Mouse (Mus musculus): ENCODE measurements around the gene Stum. TPM values are rescaled to one million over a fixed set of nuclear protein-coding genes. Genes with fewer than 3 reads are reported as not detected.

Gene Stum
- polyA plus RNA-seq, 1 experiment from 2014 or later = 0.07 TPM

- no peak; the same call in 1 of the 2 replicates for TF ChIP-seq CTCF (IDR thresholded peaks at IDR 0.05; ENCODE audit: low read depth)
- TF ChIP-seq EP300 (IDR thresholded peaks at IDR 0.05; ENCODE audit: low read depth) = peak; percentile 41; the same call in 1 of the 2 replicates
- H3K36me3 ChIP-seq (replicated peaks; ENCODE audit: insufficient read depth, low read length) = no peaks in the 10 kb centered on the region
- WGBS (ENCODE audit: insufficient replicate concordance) = 20% methylated on average over 32 of the region's 32 CpGs
- H3K4me1 ChIP-seq (ENCODE audit: insufficient read depth) = peaks cover 51% of the 10 kb centered on the region
- peak overlapping the region; percentile 47 for H3K4me2 ChIP-seq (ENCODE audit: low read depth, low read length)
- no peaks in the 10 kb centered on the region for H3K27me3 ChIP-seq (ENCODE audit: insufficient read depth, low read length)
- H3K9me3 ChIP-seq (ENCODE audit: low read length) = no peaks in the 10 kb centered on the region
- H3K9ac ChIP-seq (replicated peaks) = no peak overlapping the region
- DNase-seq (peak; percentile 65), ATAC-seq (peak; percentile 66)
- peak overlapping the region; percentile 82 for H3K27ac ChIP-seq (ENCODE audit: low read depth)
- no peak overlapping the region for H3K4me3 ChIP-seq (ENCODE audit: low read depth, low read length)
Measured at GRCm38 (mm10) chr1:180403694-180404606, 79.4 kb downstream of the Stum start.

GRCm38 (mm10) chr1:180403357-180403693 is 80.0 kb downstream of the Stum start:
- no peak overlapping the region for H3K9ac ChIP-seq (replicated peaks)
- no peaks in the 10 kb centered on the region for H3K9me3 ChIP-seq (ENCODE audit: low read length)
- peak overlapping the region; percentile 82 for H3K27ac ChIP-seq (ENCODE audit: low read depth)
- no peaks in the 10 kb centered on the region for H3K27me3 ChIP-seq (ENCODE audit: insufficient read depth, low read length)
- H3K4me2 ChIP-seq (ENCODE audit: low read depth, low read length) = peak overlapping the region; percentile 47; the same call in 1 of the 2 replicates
- H3K4me1 ChIP-seq (ENCODE audit: insufficient read depth) = peaks cover 44% of the 10 kb centered on the region
- H3K4me3 ChIP-seq (ENCODE audit: low read depth, low read length) = no peak overlapping the region
- 48% methylated on average over 8 of the region's 8 CpGs for WGBS (ENCODE audit: insufficient replicate concordance)
- H3K36me3 ChIP-seq (replicated peaks; ENCODE audit: insufficient read depth, low read length) = no peaks in the 10 kb centered on the region
- ATAC-seq (no peak; the same call in 1 of the 2 replicates), DNase-seq (no peak)
- TF ChIP-seq EP300 (IDR thresholded peaks at IDR 0.05; ENCODE audit: low read depth) (no peak), CTCF (IDR thresholded peaks at IDR 0.05; ENCODE audit: low read depth) (no peak)

- ATAC-seq (no peak), DNase-seq (no peak)
- Histone ChIP-seq H3K36me3 (replicated peaks; ENCODE audit: insufficient read depth, low read length) (no peaks in the 10 kb centered on the region), H3K9ac (replicated peaks) (no peak overlapping the region), H3K4me1 (ENCODE audit: insufficient read depth) (peaks cover 41% of the 10 kb centered on the region), H3K4me2 (ENCODE audit: low read depth, low read length) (no peak overlapping the region), H3K4me3 (ENCODE audit: low read depth, low read length) (no peak overlapping the region), H3K27me3 (ENCODE audit: insufficient read depth, low read length) (no peaks in the 10 kb centered on the region), H3K9me3 (ENCODE audit: low read length) (no peaks in the 10 kb centered on the region), H3K27ac (ENCODE audit: low read depth) (peak overlapping the region; percentile 82)
- TF ChIP-seq CTCF (IDR thresholded peaks at IDR 0.05; ENCODE audit: low read depth) (no peak), EP300 (IDR thresholded peaks at IDR 0.05; ENCODE audit: low read depth) (no peak)
- 66% methylated on average over 11 of the region's 11 CpGs for WGBS (ENCODE audit: insufficient replicate concordance)
Measured at GRCm38 (mm10) chr1:180402481-180403081, 80.7 kb downstream of the Stum start.

GRCm38 (mm10) chr1:180401725-180402124 is 81.6 kb downstream of the Stum start:
- DNase-seq (peak; percentile 41), ATAC-seq (peak; percentile 40; the same call in 1 of the 2 replicates)
- peaks cover 41% of the 10 kb centered on the region for H3K4me1 ChIP-seq (ENCODE audit: insufficient read depth)
- H3K36me3 ChIP-seq (replicated peaks; ENCODE audit: insufficient read depth, low read length) = no peaks in the 10 kb centered on the region
- WGBS (ENCODE audit: insufficient replicate concordance) = 67% methylated on average over 6 of the region's 6 CpGs
- no peaks in the 10 kb centered on the region for H3K9me3 ChIP-seq (ENCODE audit: low read length)
- peak overlapping the region; percentile 82; the same call in 1 of the 2 replicates for H3K27ac ChIP-seq (ENCODE audit: low read depth)
- H3K4me2 ChIP-seq (ENCODE audit: low read depth, low read length) = no peak overlapping the region
- TF ChIP-seq EP300 (IDR thresholded peaks at IDR 0.05; ENCODE audit: low read depth) = no peak
- no peak for TF ChIP-seq CTCF (IDR thresholded peaks at IDR 0.05; ENCODE audit: low read depth)
- no peak overlapping the region for H3K4me3 ChIP-seq (ENCODE audit: low read depth, low read length)
- H3K9ac ChIP-seq (replicated peaks) = no peak overlapping the region
- no peaks in the 10 kb centered on the region for H3K27me3 ChIP-seq (ENCODE audit: insufficient read depth, low read length)

GRCm38 (mm10) chr1:180400691-180401455 is 82.4 kb downstream of the Stum start:
- Histone ChIP-seq H3K9ac (replicated peaks) (no peak overlapping the region), H3K36me3 (replicated peaks; ENCODE audit: insufficient read depth, low read length) (no peaks in the 10 kb centered on the region), H3K27ac (ENCODE audit: low read depth) (peak overlapping the region; percentile 82; the same call in 1 of the 2 replicates), H3K4me1 (ENCODE audit: insufficient read depth) (peaks cover 39% of the 10 kb centered on the region), H3K27me3 (ENCODE audit: insufficient read depth, low read length) (no peaks in the 10 kb centered on the region), H3K4me3 (ENCODE audit: low read depth, low read length) (no peak overlapping the region), H3K9me3 (ENCODE audit: low read length) (no peaks in the 10 kb centered on the region), H3K4me2 (ENCODE audit: low read depth, low read length) (no peak overlapping the region)
- DNase-seq = no peak
- no peak for TF ChIP-seq EP300 (IDR thresholded peaks at IDR 0.05; ENCODE audit: low read depth)
- TF ChIP-seq CTCF (IDR thresholded peaks at IDR 0.05; ENCODE audit: low read depth) = no peak
- 53% methylated on average over 4 of the region's 4 CpGs for WGBS (ENCODE audit: insufficient replicate concordance)
- no peak for ATAC-seq

GRCm38 (mm10) chr1:180398446-180398845 is 84.9 kb downstream of the Stum start:
- Histone ChIP-seq H3K9ac (replicated peaks) (no peak overlapping the region), H3K4me1 (ENCODE audit: insufficient read depth) (peaks cover 25% of the 10 kb centered on the region), H3K36me3 (replicated peaks; ENCODE audit: insufficient read depth, low read length) (no peaks in the 10 kb centered on the region), H3K27me3 (ENCODE audit: insufficient read depth, low read length) (no peaks in the 10 kb centered on the region), H3K9me3 (ENCODE audit: low read length) (no peaks in the 10 kb centered on the region), H3K27ac (ENCODE audit: low read depth) (no peak overlapping the region), H3K4me2 (ENCODE audit: low read depth, low read length) (no peak overlapping the region), H3K4me3 (ENCODE audit: low read depth, low read length) (no peak overlapping the region)
- no peak for ATAC-seq
- 59% methylated on average over 3 of the region's 3 CpGs for WGBS (ENCODE audit: insufficient replicate concordance)
- TF ChIP-seq EP300 (IDR thresholded peaks at IDR 0.05; ENCODE audit: low read depth) (no peak), CTCF (IDR thresholded peaks at IDR 0.05; ENCODE audit: low read depth) (no peak)
- DNase-seq = no peak

Measured in liver, postnatal 0 days (tissue).